Mouse (Mus musculus): ENCODE measurements at regions not wholly inside any gene's neighbourhood (a gene's known extent, or its start where the extent isn't known, plus 50 kb on each side); places are given as distances from the start of the nearest gene placed in this dataset.
A peak's percentile ranks its signal among the peaks of the same experiment; 100 is the strongest.

DNA sequence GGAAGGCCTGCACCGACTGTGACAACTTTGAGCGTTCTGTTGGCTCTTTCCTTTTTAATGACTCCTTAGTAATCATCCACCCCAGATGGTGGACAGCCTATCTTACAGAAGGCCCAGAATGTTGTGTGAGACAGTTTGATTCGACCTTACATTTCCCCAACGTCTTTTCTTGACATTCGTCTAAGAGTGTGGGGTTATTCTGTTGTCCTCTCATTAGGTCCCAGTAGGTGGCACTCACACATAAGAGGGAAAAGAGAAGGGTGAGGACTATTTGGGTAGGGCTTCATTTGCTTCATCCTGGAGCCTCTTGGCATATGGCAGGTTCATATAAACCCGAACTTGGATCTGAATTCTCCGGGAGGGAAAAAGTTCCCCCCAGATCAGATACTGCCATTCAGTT is 104.4 kb downstream of the Stk35 start:
- peaks cover 12% of the 10 kb centered on the region for H3K4me1 ChIP-seq (ENCODE audit: control insufficient read depth, insufficient read depth, low read depth, low read length)
- 43% methylated on average over 7 of the region's 7 CpGs for WGBS
- H3K9ac ChIP-seq (ENCODE audit: low read depth, low read length) = no peak overlapping the region
- no peaks in the 10 kb centered on the region for H3K27me3 ChIP-seq (replicated peaks; ENCODE audit: control insufficient read depth, insufficient read depth, low read length)
- H3K4me3 ChIP-seq (ENCODE audit: low read length) = no peak overlapping the region
- H3K9me3 ChIP-seq (ENCODE audit: control insufficient read depth, low read length) = no peaks in the 10 kb centered on the region
- H3K27ac ChIP-seq (ENCODE audit: low read depth, low read length) = no peak overlapping the region
- no peak overlapping the region for H3K4me2 ChIP-seq (ENCODE audit: low read length)
- no peaks in the 10 kb centered on the region for H3K36me3 ChIP-seq (ENCODE audit: control insufficient read depth, insufficient read depth, low read length)
- ATAC-seq = no peak

DNA sequence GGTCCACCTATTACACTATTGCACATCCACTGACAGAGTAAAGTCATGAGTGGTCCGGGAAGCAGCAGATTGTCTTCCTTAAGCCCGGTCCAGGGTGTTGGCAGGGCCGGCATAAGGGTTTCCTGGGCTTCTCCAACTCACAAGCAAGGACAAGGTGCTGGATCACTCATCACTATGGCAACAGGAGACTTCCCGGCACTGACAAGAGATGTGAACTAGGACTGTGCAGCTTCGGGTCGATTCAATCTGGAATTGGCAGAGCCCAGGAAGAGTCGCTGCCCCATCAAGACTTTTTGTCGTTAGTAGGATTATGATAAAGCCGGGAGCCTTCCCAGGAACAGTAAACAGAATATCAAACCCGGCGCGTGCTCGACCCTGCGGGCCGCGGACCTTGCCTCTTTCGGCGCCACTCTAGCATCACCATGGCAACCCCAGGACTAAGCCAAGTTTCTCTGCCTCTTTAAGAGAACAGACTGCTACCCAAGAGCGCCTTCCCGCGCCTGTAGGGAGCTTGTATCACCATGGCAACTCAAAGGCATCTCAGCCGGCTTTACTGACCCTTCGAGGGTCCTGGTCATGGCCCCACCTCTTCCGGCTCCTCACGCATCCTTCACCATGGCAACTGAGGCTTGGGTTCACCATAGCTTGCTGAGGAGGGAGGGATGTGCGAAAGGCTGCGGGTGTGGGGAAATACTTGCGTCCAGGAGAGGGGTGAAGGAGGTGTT is 103.3 kb upstream of the Tgm3 start:
- peak; percentile 98 for ATAC-seq
- no peaks in the 10 kb centered on the region for H3K9me3 ChIP-seq (ENCODE audit: control insufficient read depth, low read length)
- H3K4me1 ChIP-seq (ENCODE audit: control insufficient read depth, insufficient read depth, low read depth, low read length) = peaks cover 15% of the 10 kb centered on the region
- peak overlapping the region; percentile 65 for H3K9ac ChIP-seq (ENCODE audit: low read depth, low read length)
- 2% methylated on average over 28 of the region's 28 CpGs for WGBS
- H3K27ac ChIP-seq (ENCODE audit: low read depth, low read length) = peak overlapping the region; percentile 81
- H3K4me2 ChIP-seq (ENCODE audit: low read length) = peak overlapping the region; percentile 88
- H3K36me3 ChIP-seq (ENCODE audit: control insufficient read depth, insufficient read depth, low read length) = no peaks in the 10 kb centered on the region
- H3K27me3 ChIP-seq (replicated peaks; ENCODE audit: control insufficient read depth, insufficient read depth, low read length) = no peaks in the 10 kb centered on the region
- peak overlapping the region; percentile 48 for H3K4me3 ChIP-seq (ENCODE audit: low read length)

DNA sequence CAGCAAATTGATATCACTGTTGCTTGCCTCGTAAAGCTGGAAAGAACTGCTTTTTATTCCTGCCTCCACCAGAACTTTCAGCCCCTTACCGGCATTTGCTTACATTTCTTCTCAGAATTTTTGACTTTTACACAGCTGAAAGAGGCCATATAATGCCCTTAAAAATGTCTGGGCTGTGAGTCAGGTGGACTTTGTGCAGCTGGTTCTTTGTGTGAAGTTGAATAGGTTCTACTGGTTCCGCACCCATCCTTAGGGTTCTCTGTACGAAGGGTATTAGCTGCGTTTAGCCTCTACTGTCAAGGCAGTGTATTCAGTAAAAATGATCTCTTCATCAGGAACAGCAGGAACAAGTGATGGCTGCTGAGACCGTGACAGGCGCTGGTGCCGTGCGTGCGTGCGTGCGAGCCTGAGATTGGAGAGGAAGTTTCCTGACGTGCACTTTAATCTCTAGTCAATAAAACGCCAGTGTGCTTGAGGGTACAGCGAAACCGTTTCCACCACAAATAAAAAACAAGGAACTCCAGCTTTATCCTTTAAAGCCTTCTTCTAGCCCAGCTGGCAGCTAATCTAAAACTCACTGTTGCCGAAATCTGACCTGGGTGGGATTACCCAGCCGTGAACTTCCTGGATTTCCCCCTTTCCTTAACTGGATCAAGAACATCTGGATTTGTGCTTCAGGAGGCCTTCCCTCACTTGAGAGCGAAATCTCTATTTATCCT is 100.8 kb upstream of the Tgm3 start:
- H3K27ac ChIP-seq (ENCODE audit: low read depth, low read length) = no peak overlapping the region
- H3K36me3 ChIP-seq (ENCODE audit: control insufficient read depth, insufficient read depth, low read length) = no peaks in the 10 kb centered on the region
- no peak overlapping the region for H3K9ac ChIP-seq (ENCODE audit: low read depth, low read length)
- WGBS = 45% methylated on average over 19 of the region's 19 CpGs
- peaks cover 15% of the 10 kb centered on the region for H3K4me1 ChIP-seq (ENCODE audit: control insufficient read depth, insufficient read depth, low read depth, low read length)
- H3K4me3 ChIP-seq (ENCODE audit: low read length) = no peak overlapping the region
- H3K4me2 ChIP-seq (ENCODE audit: low read length) = peak overlapping the region; percentile 19; the same call in 1 of the 2 replicates
- H3K9me3 ChIP-seq (ENCODE audit: control insufficient read depth, low read length) = no peaks in the 10 kb centered on the region
- ATAC-seq = no peak
- H3K27me3 ChIP-seq (replicated peaks; ENCODE audit: control insufficient read depth, insufficient read depth, low read length) = no peaks in the 10 kb centered on the region

DNA sequence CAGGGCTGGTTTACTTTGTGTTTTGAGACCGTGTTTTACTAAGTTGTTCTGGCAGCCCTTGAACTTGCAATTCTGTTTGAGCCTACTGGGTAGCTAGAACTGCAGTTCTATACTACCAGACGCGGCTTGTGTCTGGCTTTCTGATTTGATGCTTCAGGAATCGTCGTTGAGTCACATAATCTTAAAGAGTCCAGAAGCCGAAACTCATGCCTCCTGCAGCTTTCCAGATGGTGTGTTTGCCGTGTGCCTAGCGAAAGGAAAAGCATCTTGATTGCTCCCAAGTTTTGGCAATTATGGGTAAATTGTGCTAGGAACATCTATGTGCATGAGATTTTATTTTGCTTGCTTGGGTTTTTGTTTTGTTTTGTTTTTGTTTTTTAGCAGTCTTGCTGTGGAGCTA is 99.6 kb upstream of the Tgm3 start:
- Histone ChIP-seq H3K36me3 (ENCODE audit: control insufficient read depth, insufficient read depth, low read length) (no peaks in the 10 kb centered on the region), H3K9me3 (ENCODE audit: control insufficient read depth, low read length) (no peaks in the 10 kb centered on the region), H3K9ac (ENCODE audit: low read depth, low read length) (no peak overlapping the region), H3K4me3 (ENCODE audit: low read length) (no peak overlapping the region), H3K27me3 (replicated peaks; ENCODE audit: control insufficient read depth, insufficient read depth, low read length) (no peaks in the 10 kb centered on the region), H3K4me2 (ENCODE audit: low read length) (no peak overlapping the region), H3K4me1 (ENCODE audit: control insufficient read depth, insufficient read depth, low read depth, low read length) (peaks cover 15% of the 10 kb centered on the region), H3K27ac (ENCODE audit: low read depth, low read length) (no peak overlapping the region)
- WGBS = 75% methylated on average over 8 of the region's 8 CpGs
- no peak for ATAC-seq

DNA sequence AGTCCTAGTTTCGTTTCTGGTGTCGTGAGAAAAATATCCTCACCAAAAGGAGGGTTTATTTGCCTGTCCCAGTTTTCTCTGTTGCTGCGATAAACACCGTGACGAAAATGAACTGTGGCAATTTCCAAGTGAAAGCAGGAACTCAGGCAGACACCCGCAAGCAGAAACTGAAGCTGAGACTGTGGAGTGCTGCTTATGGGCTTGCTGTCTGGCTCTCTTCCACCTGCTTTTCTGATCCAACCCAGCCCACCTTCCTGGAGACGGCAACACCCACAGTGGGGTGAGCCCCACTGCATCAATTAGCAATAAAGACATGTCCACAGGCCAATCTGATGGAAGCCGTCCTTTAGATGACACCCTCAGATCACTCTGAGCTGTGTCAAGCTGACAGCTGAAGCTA is 97.9 kb upstream of the Tgm3 start:
- Histone ChIP-seq H3K9me3 (ENCODE audit: control insufficient read depth, low read length) (no peaks in the 10 kb centered on the region), H3K4me1 (ENCODE audit: control insufficient read depth, insufficient read depth, low read depth, low read length) (peaks cover 7% of the 10 kb centered on the region), H3K36me3 (ENCODE audit: control insufficient read depth, insufficient read depth, low read length) (no peaks in the 10 kb centered on the region), H3K9ac (ENCODE audit: low read depth, low read length) (no peak overlapping the region), H3K27me3 (replicated peaks; ENCODE audit: control insufficient read depth, insufficient read depth, low read length) (no peaks in the 10 kb centered on the region), H3K4me3 (ENCODE audit: low read length) (no peak overlapping the region), H3K27ac (ENCODE audit: low read depth, low read length) (no peak overlapping the region), H3K4me2 (ENCODE audit: low read length) (no peak overlapping the region)
- WGBS = 73% methylated on average over 8 of the region's 8 CpGs
- no peak for ATAC-seq

DNA sequence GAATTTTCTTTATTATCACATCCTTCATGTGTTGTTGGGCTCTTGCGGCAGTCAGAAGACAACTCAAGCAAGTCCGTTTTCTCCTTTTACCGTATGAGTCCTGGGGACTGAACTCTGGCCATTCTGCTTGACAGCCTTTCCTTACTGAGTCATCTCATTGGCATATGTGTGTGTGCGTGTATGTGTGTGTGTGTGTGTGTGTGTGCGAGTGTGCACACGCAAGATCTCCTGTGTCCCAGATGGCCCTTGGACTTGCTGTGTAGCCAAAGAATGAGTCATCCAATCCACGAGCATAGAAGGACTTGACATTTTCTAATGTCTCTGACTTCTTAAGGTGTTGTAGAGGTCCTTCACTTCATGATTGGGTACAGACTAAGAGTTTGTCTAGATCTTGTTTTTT is 95.7 kb upstream of the Tgm3 start:
- Histone ChIP-seq H3K4me3 (ENCODE audit: low read length) (no peak overlapping the region), H3K9me3 (ENCODE audit: control insufficient read depth, low read length) (no peaks in the 10 kb centered on the region), H3K9ac (ENCODE audit: low read depth, low read length) (no peak overlapping the region), H3K4me2 (ENCODE audit: low read length) (no peak overlapping the region), H3K4me1 (ENCODE audit: control insufficient read depth, insufficient read depth, low read depth, low read length) (no peaks in the 10 kb centered on the region), H3K36me3 (ENCODE audit: control insufficient read depth, insufficient read depth, low read length) (no peaks in the 10 kb centered on the region), H3K27me3 (replicated peaks; ENCODE audit: control insufficient read depth, insufficient read depth, low read length) (no peaks in the 10 kb centered on the region), H3K27ac (ENCODE audit: low read depth, low read length) (no peak overlapping the region)
- no peak for ATAC-seq
- WGBS = 97% methylated on average over 7 of the region's 7 CpGs

DNA sequence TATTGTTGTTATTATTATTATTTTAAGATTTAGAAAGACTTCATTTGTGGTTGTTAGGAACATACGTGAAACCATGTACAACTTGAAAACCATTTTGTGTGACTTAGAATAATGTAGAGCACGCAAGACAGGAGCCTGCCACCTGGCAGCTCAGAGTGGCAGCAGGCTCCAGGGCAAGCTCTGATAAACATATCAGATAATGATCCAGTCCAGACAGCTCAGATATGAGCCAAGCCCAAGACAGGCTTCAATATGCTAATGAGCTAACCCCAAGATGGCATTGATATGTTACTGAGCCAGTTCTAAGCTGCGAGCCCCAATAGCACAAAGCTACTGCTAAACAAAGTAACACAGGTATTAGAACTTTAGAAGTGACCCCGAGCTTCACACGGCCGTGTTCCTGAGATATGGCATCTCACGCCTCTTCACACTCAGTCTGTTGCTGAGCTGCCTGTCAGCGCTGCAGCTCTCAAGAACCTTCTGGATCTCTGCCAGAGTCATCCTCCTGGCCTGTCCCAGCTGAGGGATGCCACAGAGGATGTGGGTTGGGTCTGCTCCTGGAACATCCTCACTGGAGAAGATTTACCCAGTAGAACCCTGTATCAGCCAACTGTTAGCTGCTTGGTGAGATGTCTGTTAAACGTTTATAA is 93.9 kb upstream of the Tgm3 start:
- Histone ChIP-seq H3K36me3 (ENCODE audit: control insufficient read depth, insufficient read depth, low read length) (no peaks in the 10 kb centered on the region), H3K9ac (ENCODE audit: low read depth, low read length) (no peak overlapping the region), H3K4me3 (ENCODE audit: low read length) (no peak overlapping the region), H3K4me1 (ENCODE audit: control insufficient read depth, insufficient read depth, low read depth, low read length) (no peaks in the 10 kb centered on the region), H3K4me2 (ENCODE audit: low read length) (no peak overlapping the region), H3K27ac (ENCODE audit: low read depth, low read length) (no peak overlapping the region), H3K9me3 (ENCODE audit: control insufficient read depth, low read length) (no peaks in the 10 kb centered on the region), H3K27me3 (replicated peaks; ENCODE audit: control insufficient read depth, insufficient read depth, low read length) (no peaks in the 10 kb centered on the region)
- ATAC-seq = no peak
- WGBS = 75% methylated on average over 9 of the region's 9 CpGs

DNA sequence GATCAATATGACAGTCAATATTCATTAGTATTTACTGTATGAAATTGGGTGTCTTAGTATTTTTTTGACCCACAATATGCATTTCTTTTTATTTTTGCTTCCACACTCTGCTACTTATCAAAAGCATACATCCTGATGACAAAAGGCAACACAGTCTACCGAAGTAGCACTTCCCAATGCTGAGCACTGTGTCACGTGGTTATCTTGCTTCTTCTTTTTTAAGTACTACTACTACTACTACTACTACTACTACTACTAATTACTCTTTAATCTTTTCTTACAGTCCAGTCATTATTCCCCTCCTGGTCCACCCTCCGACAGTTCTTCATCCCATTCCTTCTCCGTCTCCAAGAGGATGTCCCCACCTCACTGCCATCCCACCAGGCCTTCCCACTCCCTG is 92.6 kb upstream of the Tgm3 start:
- H3K27me3 ChIP-seq (replicated peaks; ENCODE audit: control insufficient read depth, insufficient read depth, low read length) = no peaks in the 10 kb centered on the region
- H3K9ac ChIP-seq (ENCODE audit: low read depth, low read length) = no peak overlapping the region
- no peaks in the 10 kb centered on the region for H3K36me3 ChIP-seq (ENCODE audit: control insufficient read depth, insufficient read depth, low read length)
- ATAC-seq = no peak
- 94% methylated on average over 4 of the region's 4 CpGs for WGBS
- H3K27ac ChIP-seq (ENCODE audit: low read depth, low read length) = no peak overlapping the region
- no peaks in the 10 kb centered on the region for H3K4me1 ChIP-seq (ENCODE audit: control insufficient read depth, insufficient read depth, low read depth, low read length)
- no peak overlapping the region for H3K4me2 ChIP-seq (ENCODE audit: low read length)
- no peaks in the 10 kb centered on the region for H3K9me3 ChIP-seq (ENCODE audit: control insufficient read depth, low read length)
- no peak overlapping the region for H3K4me3 ChIP-seq (ENCODE audit: low read length)

DNA sequence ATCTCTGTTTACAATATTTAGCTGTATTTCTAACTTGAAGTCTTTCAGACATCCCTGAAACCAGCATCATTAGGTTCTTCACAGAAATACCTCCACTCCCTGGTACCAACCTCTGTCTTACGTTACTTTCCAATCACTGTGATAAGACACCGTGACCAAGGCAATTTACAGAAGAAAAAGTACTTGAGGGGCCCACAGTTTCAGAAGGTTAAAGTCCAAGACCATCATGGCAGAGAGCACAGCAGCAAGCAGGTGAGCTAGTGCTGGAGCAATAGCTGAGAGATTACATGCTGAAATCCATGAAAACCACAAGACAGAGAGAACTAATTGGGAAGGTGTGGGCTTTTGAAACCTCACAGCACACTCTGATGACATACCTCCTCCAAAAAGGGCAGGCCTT is 84.9 kb upstream of the Tgm3 start:
- H3K4me2 ChIP-seq (ENCODE audit: low read length) = no peak overlapping the region
- no peak for ATAC-seq
- 80% methylated on average over 2 of the region's 2 CpGs for whole genome bisulfite sequencing
- no peak overlapping the region for H3K4me3 ChIP-seq (ENCODE audit: low read length)
- H3K4me1 ChIP-seq (ENCODE audit: control insufficient read depth, insufficient read depth, low read depth, low read length) = no peaks in the 10 kb centered on the region
- no peaks in the 10 kb centered on the region for H3K36me3 ChIP-seq (ENCODE audit: control insufficient read depth, insufficient read depth, low read length)
- no peak overlapping the region for H3K27ac ChIP-seq (ENCODE audit: low read depth, low read length)
- H3K9me3 ChIP-seq (ENCODE audit: control insufficient read depth, low read length) = no peaks in the 10 kb centered on the region
- no peaks in the 10 kb centered on the region for H3K27me3 ChIP-seq (replicated peaks; ENCODE audit: control insufficient read depth, insufficient read depth, low read length)
- no peak overlapping the region for H3K9ac ChIP-seq (ENCODE audit: low read depth, low read length)
